Mouse (Mus musculus): ENCODE data around the gene Mfn2.

DNA sequence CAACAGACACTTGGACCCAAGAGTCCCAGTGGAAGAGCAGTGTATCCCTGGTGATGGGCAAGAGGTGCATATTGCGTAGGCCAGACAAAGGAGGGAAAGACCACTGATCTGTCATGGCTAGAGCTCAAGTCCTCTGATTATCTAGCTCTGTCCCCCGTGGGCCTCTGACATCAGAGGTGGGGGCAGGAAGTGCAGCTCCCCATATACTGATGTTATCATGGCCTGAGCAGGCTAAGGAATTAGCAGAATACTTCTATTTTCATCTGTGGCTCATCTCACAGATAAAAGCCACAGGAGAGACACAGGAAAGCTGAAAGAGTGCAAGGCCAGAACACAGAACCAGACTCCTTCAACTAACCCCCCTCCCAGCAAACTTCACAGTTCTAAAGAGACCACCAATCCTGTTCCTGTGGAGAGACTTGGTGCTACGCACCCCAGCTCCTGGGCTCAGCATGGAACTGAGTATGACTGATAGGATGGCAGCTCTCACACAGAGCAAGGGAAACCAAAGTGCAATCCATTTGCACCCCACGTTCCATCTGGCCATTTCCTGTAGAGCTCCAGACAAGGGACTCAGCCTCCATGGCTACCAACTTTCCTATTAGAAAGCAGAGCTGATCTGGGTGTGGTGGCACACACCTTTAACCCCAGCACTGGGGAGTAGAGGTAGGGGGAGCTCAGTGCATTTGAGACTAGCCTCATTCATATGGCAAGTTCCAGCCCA is 28.5 kb downstream of the Mfn2 start:
- TF ChIP-seq CTCF (IDR thresholded peaks at IDR 0.05; ENCODE audit: control insufficient read depth, insufficient read depth, insufficient read length) (no peak), MYOD1 (IDR thresholded peaks at IDR 0.05; ENCODE audit: control insufficient read depth, insufficient read length, low read depth) (no peak), MAX (IDR thresholded peaks at IDR 0.05) (no peak), USF1 (IDR thresholded peaks at IDR 0.05; ENCODE audit: low read depth) (no peak), MYOG (IDR thresholded peaks at IDR 0.05; ENCODE audit: control insufficient read depth, extremely low read depth, insufficient read length) (no peak), FOSL1 (IDR thresholded peaks at IDR 0.05; ENCODE audit: insufficient read depth, low read length, poor library complexity, severe bottlenecking) (no peak), CEBPB (IDR thresholded peaks at IDR 0.05; ENCODE audit: low read depth) (no peak)

All from C2C12 (cell line).